ENCODE assay signal across 11 mouse cellular contexts in the genomic region with DNA sequence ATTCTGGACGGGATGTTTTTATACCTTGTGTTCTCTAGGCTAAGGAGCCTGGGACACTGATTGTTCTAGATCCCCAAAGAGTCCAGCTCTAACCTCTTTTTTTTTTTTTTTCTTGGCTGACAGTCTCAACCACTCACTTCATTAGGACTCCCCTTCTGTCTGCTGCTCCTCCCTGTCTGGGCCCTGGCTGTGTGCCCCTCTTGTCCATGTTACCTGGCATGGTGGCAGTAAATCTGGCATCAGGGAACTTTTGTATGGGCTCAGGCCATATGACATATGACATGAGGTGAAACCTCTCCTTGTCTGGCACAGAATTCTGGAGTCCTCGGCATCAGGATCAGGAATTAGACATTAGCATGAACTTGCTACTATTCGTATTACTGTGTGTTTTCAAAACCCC.
A peak's percentile ranks its signal among the peaks of the same experiment; 100 is the strongest.
DNase-seq lines count a peak whose midpoint lies in the region; TF ChIP-seq lines count a peak whose summit lies in the region.
"Had no signal": no experiment of that assay in that cellular context is flagged by ENCODE, and none has a peak within 500 bp of the region (broad histone marks: within the 10 kb centered on the region; RNA-seq: fewer than 3 reads in every experiment).

No protein-coding gene starts in this region.

- peak; percentile 77 to 82 for DNase-seq in cerebellum, postnatal 14 days
- no peak for DNase-seq in cerebellum, adult 18-20 months
- DNase-seq in left cerebral cortex, postnatal 4 days = peak; percentile 55
- no peak for DNase-seq in left cerebral cortex, adult 11 months (ENCODE audit: low spot score)
- DNase-seq in brain, embryonic 14.5 days (ENCODE audit: low read depth) = peak; percentile 18
- DNase-seq in lung, adult 18-20 months = no peak
- DNase-seq: adrenal gland, adult 2 months; adrenal gland, postnatal 10 days; adrenal gland, postnatal 25 days; cerebellum, adult 11-12 months; cerebellum, adult 8-10 months had no signal

- no peak for TF ChIP-seq CTCF in brain, embryonic 14.5 days (IDR thresholded peaks at IDR 0.05; ENCODE audit: borderline replicate concordance, extremely low read depth, insufficient read depth, insufficient read length)

- no peak for TF ChIP-seq POLR2A in brain, embryonic 14.5 days (IDR thresholded peaks at IDR 0.05; ENCODE audit: borderline replicate concordance, extremely low read depth, insufficient read depth, insufficient read length, poor library complexity, severe bottlenecking)

- intact Hi-C loops in left cerebral cortex, postnatal 4 days (cut with DNase I) = no loop called here

Comparison
In these comparisons a context has a peak if more than half of its experiments do, and no peak if none do; other contexts are left out.
1. DNase-seq: peak in cerebellum, postnatal 14 days (2 of 2), left cerebral cortex, postnatal 4 days (single experiment) and brain, embryonic 14.5 days (single experiment); none in cerebellum, adult 18-20 months (0 of 2), left cerebral cortex, adult 11 months (single experiment) and lung, adult 18-20 months (0 of 2).